Mouse (Mus musculus) embryonic facial prominence, embryonic 14.5 days (tissue): ENCODE data around the gene Cblb. TPM values are rescaled to one million over a fixed set of nuclear protein-coding genes. Genes with fewer than 3 reads are reported as not detected.

ENCODE experiments used
- ATAC-seq: fragments of 200-750 bp; cut with Nextera tagmentation; 2 replicates; pipeline ENCODE4 v1.8.0; 2017; ENCODE audit warnings: low read depth, moderate number of reproducible peaks, moderate TSS enrichment
- DNase-seq: peaks from one replicate; pipeline ENCODE4 v3.0.0-alpha.2; 2015; ENCODE audit warnings: low spot score
- H3K27ac ChIP-seq: fragments of 300-500 bp; sonication (generic); replicated peaks from 2 replicates; pipeline ENCODE4 v1.5.1; 2014; ENCODE audit warnings: low read depth, mild to moderate bottlenecking, low read length, moderate library complexity
- H3K27me3 ChIP-seq: fragments of 300-500 bp; sonication (generic); replicated peaks from 2 replicates; pipeline ENCODE4 v1.6.1; 2014; ENCODE audit warnings: low read length; ENCODE audit not compliant: control insufficient read depth, insufficient read depth
- H3K36me3 ChIP-seq: fragments of 300-500 bp; sonication (generic); 2 replicates; pipeline ENCODE4 v1.6.1; 2014; ENCODE audit warnings: low read length, mixed read lengths; ENCODE audit not compliant: control insufficient read depth, insufficient read depth
- H3K4me1 ChIP-seq: fragments of 300-500 bp; sonication (generic); 2 replicates; pipeline ENCODE4 v1.6.1; 2014; ENCODE audit warnings: antibody characterized with exemption, low read length; ENCODE audit not compliant: control insufficient read depth, insufficient read depth
- H3K4me2 ChIP-seq: fragments of 300-500 bp; sonication (generic); 2 replicates; pipeline ENCODE4 v1.6.1; 2014; ENCODE audit warnings: low read depth, mild to moderate bottlenecking, low read length, moderate library complexity, mixed read lengths
- H3K4me3 ChIP-seq: fragments of 300-500 bp; sonication (generic); 2 replicates; pipeline ENCODE4 v1.5.1; 2014; ENCODE audit warnings: low read depth, mild to moderate bottlenecking, low read length
- H3K9ac ChIP-seq: fragments of 300-500 bp; sonication (generic); 2 replicates; pipeline ENCODE4 v1.6.1; 2014; ENCODE audit warnings: low read depth, mild to moderate bottlenecking, low read length, moderate library complexity, mixed read lengths
- H3K9me3 ChIP-seq: fragments of 300-500 bp; sonication (generic); 2 replicates; pipeline ENCODE4 v1.6.1; 2016; ENCODE audit warnings: low read length; ENCODE audit not compliant: control insufficient read depth
- WGBS: fragments of 180-500 bp; shearing (Covaris S2); extraction: QIAGEN DNeasy Blood & Tissue Kit; methylation state at CpG from one replicate; pipeline ENCODE4 v1.1.7; 2014; 5-methylcytosine and 5-hydroxymethylcytosine counted together
- polyA plus RNA-seq: library from polyadenylated mRNA; unstranded; fragments of >200 nt; fragmentation: Nextera tagmentation; extraction: Ambion mirVana; gene quantifications from 2 replicates; pipeline ENCODE4 v1.2.1, GENCODE M21; 2014

The Cblb gene
- polyA plus RNA-seq, 1 experiment from 2014 or later, result 18.6 TPM

DNA sequence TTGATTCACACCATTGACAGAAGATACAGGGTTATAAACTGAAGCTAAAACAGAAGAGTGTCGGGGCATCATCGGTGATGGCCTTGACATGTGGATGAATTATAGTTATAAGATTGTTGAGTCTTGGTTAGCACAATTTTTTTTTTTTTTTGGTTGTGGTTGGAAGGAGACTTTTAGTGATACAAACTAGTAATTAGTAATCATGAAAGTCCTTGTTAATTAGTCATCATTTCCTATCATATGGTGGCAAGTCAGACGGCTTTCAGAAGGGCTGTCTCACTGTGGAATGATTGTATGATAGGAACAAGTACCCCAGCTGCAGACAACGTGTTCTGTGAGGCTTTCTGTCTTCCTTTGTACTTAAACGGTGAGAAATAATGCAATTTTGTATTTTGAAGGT is 76.8 kb downstream of the Cblb start:
- H3K27me3 ChIP-seq, result no peaks in the 10 kb centered on the region
- no peak overlapping the region for H3K4me2 ChIP-seq
- no peak overlapping the region for H3K9ac ChIP-seq
- no peaks in the 10 kb centered on the region for H3K9me3 ChIP-seq
- no peak overlapping the region for H3K27ac ChIP-seq
- DNase-seq (no peak), ATAC-seq (no peak)
- H3K4me3 ChIP-seq, result no peak overlapping the region
- peaks cover 3% of the 10 kb centered on the region; the same call in 1 of the 2 replicates for H3K36me3 ChIP-seq
- H3K4me1 ChIP-seq, result no peaks in the 10 kb centered on the region
- WGBS, result 77% methylated on average over 5 of the region's 5 CpGs

DNA sequence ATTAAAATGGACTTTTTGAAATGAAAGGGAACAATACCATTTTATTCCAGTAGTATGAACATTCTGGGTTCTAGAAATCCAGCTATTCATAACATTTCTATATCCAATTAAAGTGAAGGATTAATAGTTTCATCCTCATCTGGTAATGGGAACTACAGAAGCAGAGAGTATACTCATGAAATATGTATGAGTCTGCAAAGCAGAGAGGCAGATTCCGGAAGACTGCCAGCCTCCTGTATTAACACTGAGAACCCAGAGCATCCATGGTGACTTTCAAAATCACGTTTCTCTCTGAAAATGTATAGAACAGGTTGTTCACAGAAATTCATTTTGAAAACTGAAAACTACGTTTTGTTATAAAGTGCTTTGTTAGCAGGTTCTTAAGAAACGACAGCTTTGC is 83.4 kb downstream of the Cblb start:
- peaks cover 14% of the 10 kb centered on the region; the same call in 1 of the 2 replicates for H3K36me3 ChIP-seq
- no peaks in the 10 kb centered on the region for H3K4me1 ChIP-seq
- no peak for DNase-seq
- H3K27ac ChIP-seq, result no peak overlapping the region
- no peak overlapping the region for H3K4me3 ChIP-seq
- H3K27me3 ChIP-seq, result no peaks in the 10 kb centered on the region
- no peaks in the 10 kb centered on the region for H3K9me3 ChIP-seq
- H3K4me2 ChIP-seq, result no peak overlapping the region
- no peak overlapping the region for H3K9ac ChIP-seq
- WGBS, result 62% methylated on average over 4 of the region's 4 CpGs
- no peak for ATAC-seq

DNA sequence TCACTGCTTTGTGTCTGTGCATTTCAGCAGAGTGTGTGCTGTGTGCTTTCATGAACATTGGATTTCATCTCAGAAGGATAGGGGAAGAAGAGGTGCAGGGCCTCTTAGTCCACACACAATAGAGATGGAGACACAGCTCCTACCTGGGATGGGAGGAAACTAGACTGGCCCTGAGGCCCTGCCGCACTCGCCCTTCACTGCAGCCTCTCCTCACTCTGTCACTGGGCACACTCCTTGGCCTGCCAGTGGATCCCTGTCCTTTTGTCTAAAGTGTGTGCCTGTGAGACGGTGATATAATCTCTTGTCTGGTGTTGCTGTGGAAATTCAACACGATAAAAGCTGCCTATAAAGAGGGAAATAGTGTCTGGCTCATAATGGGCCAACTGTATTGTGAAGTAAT is 88.0 kb downstream of the Cblb start:
- Histone ChIP-seq H3K9me3 (no peaks in the 10 kb centered on the region), H3K4me2 (no peak overlapping the region), H3K4me3 (no peak overlapping the region), H3K4me1 (no peaks in the 10 kb centered on the region), H3K27me3 (no peaks in the 10 kb centered on the region), H3K36me3 (peaks cover 11% of the 10 kb centered on the region; the same call in 1 of the 2 replicates), H3K27ac (no peak overlapping the region), H3K9ac (no peak overlapping the region)
- WGBS, result 84% methylated on average over 4 of the region's 4 CpGs
- DNase-seq (no peak), ATAC-seq (0 out of 2 replicates have a peak, but pooled peaks have one; percentile 41)

DNA sequence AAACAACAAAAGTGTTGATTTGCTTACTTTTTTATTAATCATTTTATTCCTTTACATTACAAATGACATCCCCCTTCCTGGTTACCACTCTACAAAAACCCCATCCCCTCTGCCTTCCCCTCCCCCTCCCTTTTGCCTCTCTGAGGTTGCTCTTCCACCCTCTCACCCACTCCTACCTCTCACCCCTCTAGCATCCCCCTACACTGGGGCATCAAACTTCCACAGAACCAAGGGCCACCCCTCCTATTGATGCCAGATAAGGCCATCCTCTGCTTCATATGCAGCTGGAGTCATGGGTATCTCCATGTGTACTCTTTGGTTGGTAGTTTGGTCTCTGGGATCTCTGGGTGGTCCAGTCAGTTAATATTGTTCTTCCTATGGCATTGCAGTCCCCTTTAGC is 93.9 kb downstream of the Cblb start:
- Histone ChIP-seq H3K27me3 (no peaks in the 10 kb centered on the region), H3K4me2 (no peak overlapping the region), H3K9me3 (no peaks in the 10 kb centered on the region), H3K9ac (no peak overlapping the region), H3K27ac (no peak overlapping the region), H3K4me3 (no peak overlapping the region), H3K4me1 (no peaks in the 10 kb centered on the region), H3K36me3 (peaks cover 10% of the 10 kb centered on the region; the same call in 1 of the 2 replicates)
- DNase-seq, result no peak
- ATAC-seq, result no peak

DNA sequence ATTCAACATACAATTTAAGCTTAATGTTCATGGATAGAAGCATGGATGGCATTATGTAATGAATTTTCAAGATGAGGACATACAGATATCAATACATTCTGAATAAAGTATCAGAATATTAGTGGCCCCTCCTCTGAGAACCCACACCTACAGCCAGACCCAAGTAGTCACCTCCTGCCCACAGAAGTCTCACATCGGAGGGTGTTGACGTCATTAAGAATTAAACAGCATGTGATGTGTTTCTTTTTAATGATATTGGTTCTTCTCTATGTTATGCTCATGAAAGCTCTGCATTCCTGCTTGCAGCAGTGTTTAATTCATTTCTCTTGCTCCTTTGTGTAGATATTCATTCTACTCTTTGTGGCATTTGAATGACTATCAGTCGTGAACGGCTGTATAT is 94.9 kb downstream of the Cblb start:
- ATAC-seq (no peak), DNase-seq (no peak)
- Histone ChIP-seq H3K4me2 (no peak overlapping the region), H3K9ac (no peak overlapping the region), H3K4me1 (no peaks in the 10 kb centered on the region), H3K27ac (no peak overlapping the region), H3K4me3 (no peak overlapping the region), H3K9me3 (no peaks in the 10 kb centered on the region), H3K36me3 (peaks cover 10% of the 10 kb centered on the region; the same call in 1 of the 2 replicates), H3K27me3 (no peaks in the 10 kb centered on the region)
- 94% methylated on average over 4 of the region's 4 CpGs for WGBS

DNA sequence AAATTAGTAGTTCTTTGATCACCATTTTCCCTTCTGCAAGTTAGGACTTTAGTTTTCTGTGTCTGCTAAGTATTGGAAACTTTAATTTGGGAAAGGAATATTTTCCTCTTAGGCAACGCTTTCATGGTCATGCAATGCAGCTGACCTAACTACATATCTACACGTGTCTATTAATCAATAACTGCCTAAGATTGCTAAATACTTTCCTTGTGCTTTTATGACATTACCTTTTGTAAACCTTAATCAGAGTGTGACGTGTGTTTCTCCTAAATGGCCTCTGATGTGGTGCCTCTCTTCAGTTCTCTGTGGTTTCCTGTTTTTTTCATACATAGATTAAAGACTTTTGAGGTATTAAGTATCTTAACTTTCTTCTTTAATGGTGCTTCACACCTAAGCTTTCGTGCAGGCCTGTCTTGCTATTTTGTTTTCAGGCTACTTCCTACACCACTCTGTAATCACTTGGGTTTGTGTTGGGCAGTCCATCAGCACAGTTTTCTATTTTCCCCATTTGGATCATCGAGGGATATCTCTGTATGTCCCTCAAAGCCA is 98.4 kb downstream of the Cblb start:
- no peak overlapping the region for H3K4me2 ChIP-seq
- no peaks in the 10 kb centered on the region for H3K36me3 ChIP-seq
- no peak overlapping the region for H3K4me3 ChIP-seq
- no peak overlapping the region for H3K9ac ChIP-seq
- ATAC-seq (no peak), DNase-seq (no peak)
- no peaks in the 10 kb centered on the region for H3K9me3 ChIP-seq
- no peaks in the 10 kb centered on the region for H3K27me3 ChIP-seq
- no peak overlapping the region for H3K27ac ChIP-seq
- H3K4me1 ChIP-seq, result peaks cover 5% of the 10 kb centered on the region
- 83% methylated on average over 5 of the region's 5 CpGs for WGBS

DNA sequence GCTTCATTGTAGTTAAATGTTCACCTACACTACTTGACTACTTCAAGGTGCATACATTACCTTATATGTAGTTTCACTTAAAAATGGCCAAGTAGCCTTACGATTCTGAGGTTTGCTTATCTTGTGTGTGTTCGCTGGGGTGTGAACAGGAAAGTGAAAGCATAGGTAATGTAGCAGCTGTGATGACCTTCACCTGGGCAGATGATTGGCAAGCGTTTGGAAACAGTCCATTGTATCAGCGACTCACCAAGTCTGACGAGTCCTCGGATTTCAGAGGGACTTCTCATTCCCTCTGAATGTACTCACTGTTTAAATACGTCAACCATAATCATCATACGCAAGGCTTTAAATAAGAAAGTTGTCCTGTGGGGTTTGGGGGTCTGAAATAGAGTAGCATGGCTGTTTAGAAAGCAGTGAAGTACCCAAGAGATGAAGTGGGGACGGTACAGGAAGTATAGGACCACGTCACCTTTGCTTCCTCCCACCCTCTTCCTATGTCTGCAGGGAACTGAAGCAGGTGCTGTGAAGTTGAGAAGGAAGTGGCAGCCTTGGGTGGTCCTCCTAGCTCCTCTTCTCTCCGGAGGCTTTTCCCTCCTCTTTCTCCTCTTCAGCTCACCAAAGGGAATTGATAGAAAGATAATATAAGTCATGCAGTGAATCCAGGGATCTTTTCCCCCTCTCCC is 101.9 kb downstream of the Cblb start:
- Histone ChIP-seq H3K4me2 (no peak overlapping the region), H3K9me3 (no peaks in the 10 kb centered on the region), H3K36me3 (peaks cover 19% of the 10 kb centered on the region), H3K4me3 (no peak overlapping the region), H3K27ac (no peak overlapping the region), H3K4me1 (peaks cover 17% of the 10 kb centered on the region), H3K9ac (no peak overlapping the region), H3K27me3 (no peaks in the 10 kb centered on the region)
- DNase-seq, result no peak
- ATAC-seq, result no peak
- 76% methylated on average over 11 of the region's 11 CpGs for WGBS

DNA sequence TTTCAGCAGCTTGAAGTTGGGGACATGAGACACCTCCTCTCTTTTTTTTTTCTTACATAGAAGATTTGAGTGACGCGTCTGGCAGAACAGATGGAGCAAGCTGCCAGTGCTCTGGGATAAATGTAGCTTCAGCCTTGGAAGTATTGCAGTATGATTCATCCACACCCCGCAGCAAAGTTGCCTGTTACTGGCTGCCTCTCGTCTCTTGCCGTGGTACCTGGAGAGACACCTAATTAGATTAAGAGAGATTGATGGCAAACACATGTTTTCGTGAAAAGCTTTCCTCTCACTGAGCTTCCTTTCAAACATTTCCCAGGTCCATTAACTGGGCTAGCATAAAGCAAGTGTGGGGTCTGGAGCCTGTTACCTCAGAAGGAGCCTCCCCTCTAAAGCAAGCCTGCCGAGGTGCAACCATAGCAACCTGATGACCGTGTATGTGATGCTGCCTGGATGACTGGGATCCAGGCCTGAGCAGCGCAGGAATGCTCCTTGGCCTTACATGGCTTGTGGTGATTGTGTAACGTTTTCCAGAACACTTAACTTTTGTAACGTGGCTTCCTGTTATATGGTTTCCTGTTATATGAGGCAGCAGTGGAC is 103.7 kb downstream of the Cblb start:
- Histone ChIP-seq H3K27ac (peak overlapping the region; percentile 1; the same call in 1 of the 2 replicates), H3K36me3 (peaks cover 19% of the 10 kb centered on the region), H3K4me2 (peak overlapping the region; percentile 8; the same call in 1 of the 2 replicates), H3K27me3 (no peaks in the 10 kb centered on the region), H3K9me3 (no peaks in the 10 kb centered on the region), H3K4me3 (no peak overlapping the region), H3K4me1 (peaks cover 17% of the 10 kb centered on the region), H3K9ac (no peak overlapping the region)
- peak; percentile 86 for DNase-seq
- peak; percentile 90 for ATAC-seq
- 32% methylated on average over 11 of the region's 11 CpGs for WGBS
